Mouse (Mus musculus): ENCODE results near the gene Casc4.

DNA sequence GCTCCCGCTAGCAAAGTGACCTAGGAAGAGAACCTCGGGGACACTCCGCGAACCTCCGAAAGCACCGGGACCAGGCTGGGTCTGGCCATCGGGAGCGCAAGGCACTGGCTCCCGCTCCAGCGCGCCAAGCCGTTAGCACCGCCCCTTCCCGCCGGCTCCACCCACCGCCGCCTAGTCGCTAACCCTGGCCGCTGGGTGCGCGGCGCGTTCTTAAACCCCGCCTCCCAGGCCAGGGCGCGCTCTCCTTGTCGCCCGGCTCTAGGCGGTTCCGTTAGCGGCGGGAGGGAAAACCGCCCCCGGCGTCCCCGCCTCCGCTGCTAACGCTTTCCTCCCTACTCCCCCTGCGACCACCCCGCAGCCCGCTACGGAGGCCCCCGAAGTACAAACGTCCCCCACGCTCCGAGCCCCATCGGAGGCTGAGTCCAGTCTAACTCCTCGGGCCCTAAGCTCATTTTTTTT, 89.0 kb downstream of the Casc4 start, which contains the start of the genes Ctdspl2 and Mageb3:
- TF ChIP-seq CTCF (IDR thresholded peaks at IDR 0.05; ENCODE audit: extremely low read depth, insufficient read length, insufficient replicate concordance, low read depth, low read length) (no peak), POLR2A (IDR thresholded peaks at IDR 0.05; ENCODE audit: low read depth, low read length) (no peak; the same call in 1 of the 2 replicates)
